Mouse (Mus musculus) stomach, embryonic 14.5 days (tissue): ENCODE results near the gene Mymx. TPM values are rescaled to one million over a fixed set of nuclear protein-coding genes. Genes with fewer than 3 reads are reported as not detected.

Source experiments
- ATAC-seq: fragments of 200-750 bp; cut with Nextera tagmentation; 2 replicates; pipeline ENCODE4 v1.8.0; 2017; ENCODE audit warnings: low read depth, moderate TSS enrichment; ENCODE audit not compliant: insufficient number of reproducible peaks, insufficient read depth, low FRiP score
- H3K27ac ChIP-seq: fragments of 300-500 bp; sonication (generic); 2 replicates; pipeline ENCODE4 v1.5.1; 2014; ENCODE audit warnings: mild to moderate bottlenecking, low read length, moderate library complexity, mixed read lengths
- H3K27me3 ChIP-seq: fragments of 300-500 bp; sonication (generic); 2 replicates; pipeline ENCODE4 v1.6.1; 2014; ENCODE audit warnings: low read length, control low read depth, mixed read lengths; ENCODE audit not compliant: control insufficient read depth, insufficient read depth
- H3K36me3 ChIP-seq: fragments of 300-500 bp; sonication (generic); 2 replicates; pipeline ENCODE4 v1.6.1; 2014; ENCODE audit warnings: mild to moderate bottlenecking, control low read depth, low read length, moderate library complexity, mixed read lengths; ENCODE audit not compliant: control insufficient read depth, insufficient read depth
- H3K4me1 ChIP-seq: fragments of 300-500 bp; sonication (generic); 2 replicates; pipeline ENCODE4 v1.6.1; 2014; ENCODE audit warnings: low read length, control low read depth, mixed read lengths; ENCODE audit not compliant: control insufficient read depth, insufficient read depth
- H3K4me2 ChIP-seq: fragments of 300-500 bp; sonication (generic); replicated peaks from 2 replicates; pipeline ENCODE4 v1.6.1; 2014; ENCODE audit warnings: low read depth, low read length, control low read depth
- H3K4me3 ChIP-seq: fragments of 300-500 bp; sonication (generic); 2 replicates; pipeline ENCODE4 v1.5.1; 2014; ENCODE audit warnings: low read depth, low read length, control low read depth
- H3K9ac ChIP-seq: fragments of 300-500 bp; sonication (generic); replicated peaks from 2 replicates; pipeline ENCODE4 v1.6.1; 2014; ENCODE audit warnings: low read depth, mild to moderate bottlenecking, control low read depth, low read length, moderate library complexity, mixed read lengths
- H3K9me3 ChIP-seq: fragments of 300-500 bp; sonication (generic); 2 replicates; pipeline ENCODE4 v1.6.1; 2016; ENCODE audit warnings: low read depth, low read length, control low read depth; ENCODE audit not compliant: control insufficient read depth
- WGBS: fragments of 180-500 bp; shearing (Covaris S2); extraction: QIAGEN DNeasy Blood & Tissue Kit; methylation state at CpG from one replicate; pipeline ENCODE4 v1.1.7; 2014; 5-methylcytosine and 5-hydroxymethylcytosine counted together
- polyA plus RNA-seq: library from polyadenylated mRNA; unstranded; fragments of >200 nt; fragmentation: Nextera tagmentation; extraction: Ambion mirVana; gene quantifications from 2 replicates; pipeline ENCODE4 v1.2.1, GENCODE M21; 2014

The Mymx gene
- polyA plus RNA-seq, 1 experiment from 2014 or later = 0.36 TPM

GRCm38 (mm10) chr17:45573780-45574123, 28.1 kb downstream of the Mymx start:
- peak; percentile 66 for ATAC-seq
- Histone ChIP-seq H3K9ac (peak overlapping the region; percentile 76), H3K4me2 (peak overlapping the region; percentile 80), H3K4me1 (peaks cover 36% of the 10 kb centered on the region; the same call in 1 of the 2 replicates), H3K4me3 (peak overlapping the region; percentile 100), H3K27ac (peak overlapping the region; percentile 98), H3K36me3 (peaks cover 32% of the 10 kb centered on the region), H3K27me3 (no peaks in the 10 kb centered on the region), H3K9me3 (no peaks in the 10 kb centered on the region)
- under 1% methylated on average over 16 of the region's 18 CpGs for WGBS

- peak within 1 kb of the TSS; percentile 98 for H3K27ac ChIP-seq
- peak within 1 kb of the TSS; percentile 100 for H3K4me3 ChIP-seq
- no peaks in the 10 kb centered on the region for H3K9me3 ChIP-seq
- H3K4me1 ChIP-seq = peaks cover 32% of the 10 kb centered on the region; the same call in 1 of the 2 replicates
- H3K4me2 ChIP-seq = peak within 1 kb of the TSS; percentile 80
- ATAC-seq = peak; percentile 81
- no peaks in the 10 kb centered on the region for H3K27me3 ChIP-seq
- WGBS = 0% methylated on average over 41 of the region's 41 CpGs
- peaks cover 37% of the 10 kb centered on the region for H3K36me3 ChIP-seq
- H3K9ac ChIP-seq = peak within 1 kb of the TSS; percentile 99
Observed at GRCm38 (mm10) chr17:45573087-45573779, 28.7 kb downstream of the Mymx start, which contains the start of gene Hsp90ab1. Gene Hsp90ab1 (minus strand): TSS chr17:45573271.

- Histone ChIP-seq H3K27me3 (no peaks in the 10 kb centered on the region), H3K4me2 (peak overlapping the region; percentile 80), H3K4me3 (peak overlapping the region; percentile 100), H3K9ac (peak overlapping the region; percentile 99), H3K4me1 (peaks cover 32% of the 10 kb centered on the region; the same call in 1 of the 2 replicates), H3K27ac (peak overlapping the region; percentile 98), H3K9me3 (no peaks in the 10 kb centered on the region), H3K36me3 (peaks cover 45% of the 10 kb centered on the region)
- peak; percentile 34; the same call in 1 of the 2 replicates for ATAC-seq
- WGBS = under 1% methylated on average over 55 of the region's 57 CpGs
Observed at GRCm38 (mm10) chr17:45572103-45573086, 29.5 kb downstream of the Mymx start.

- no peak overlapping the region for H3K9ac ChIP-seq
- peaks cover 60% of the 10 kb centered on the region for H3K36me3 ChIP-seq
- H3K4me2 ChIP-seq = no peak overlapping the region
- H3K4me3 ChIP-seq = no peak overlapping the region
- H3K4me1 ChIP-seq = peaks cover 34% of the 10 kb centered on the region; the same call in 1 of the 2 replicates
- WGBS = 77% methylated on average over 4 of the region's 4 CpGs
- H3K9me3 ChIP-seq = no peaks in the 10 kb centered on the region
- no peaks in the 10 kb centered on the region for H3K27me3 ChIP-seq
- ATAC-seq = no peak
- H3K27ac ChIP-seq = no peak overlapping the region
Observed at GRCm38 (mm10) chr17:45569999-45570398, 31.9 kb downstream of the Mymx start.

GRCm38 (mm10) chr17:45568990-45569389, 32.9 kb downstream of the Mymx start:
- Histone ChIP-seq H3K9ac (no peak overlapping the region; the same call in 1 of the 2 replicates), H3K4me1 (peaks cover 34% of the 10 kb centered on the region; the same call in 1 of the 2 replicates), H3K9me3 (no peaks in the 10 kb centered on the region), H3K27me3 (no peaks in the 10 kb centered on the region), H3K4me2 (no peak overlapping the region), H3K27ac (no peak overlapping the region), H3K36me3 (peaks cover 60% of the 10 kb centered on the region), H3K4me3 (no peak overlapping the region)
- 81% methylated on average over 12 of the region's 12 CpGs for WGBS
- ATAC-seq = no peak

- Histone ChIP-seq H3K27me3 (no peaks in the 10 kb centered on the region), H3K27ac (no peak overlapping the region), H3K9ac (no peak overlapping the region), H3K36me3 (peaks cover 60% of the 10 kb centered on the region), H3K4me1 (peaks cover 34% of the 10 kb centered on the region; the same call in 1 of the 2 replicates), H3K9me3 (no peaks in the 10 kb centered on the region), H3K4me2 (no peak overlapping the region), H3K4me3 (no peak overlapping the region)
- ATAC-seq = no peak
- WGBS = 25% methylated on average over 4 of the region's 4 CpGs
Observed at GRCm38 (mm10) chr17:45567162-45567601, 34.7 kb downstream of the Mymx start.

GRCm38 (mm10) chr17:45566360-45567161, 35.3 kb downstream of the Mymx start:
- no peak for ATAC-seq
- H3K27ac ChIP-seq = no peak overlapping the region
- no peaks in the 10 kb centered on the region for H3K27me3 ChIP-seq
- peaks cover 29% of the 10 kb centered on the region; the same call in 1 of the 2 replicates for H3K4me1 ChIP-seq
- no peak overlapping the region for H3K9ac ChIP-seq
- H3K4me3 ChIP-seq = no peak overlapping the region
- no peaks in the 10 kb centered on the region for H3K9me3 ChIP-seq
- H3K4me2 ChIP-seq = no peak overlapping the region
- 62% methylated on average over 18 of the region's 18 CpGs for WGBS
- H3K36me3 ChIP-seq = peaks cover 56% of the 10 kb centered on the region

GRCm38 (mm10) chr17:45566031-45566359, 35.9 kb downstream of the Mymx start:
- Histone ChIP-seq H3K36me3 (peaks cover 51% of the 10 kb centered on the region), H3K27ac (no peak overlapping the region), H3K27me3 (no peaks in the 10 kb centered on the region), H3K9ac (no peak overlapping the region), H3K4me2 (no peak overlapping the region), H3K9me3 (no peaks in the 10 kb centered on the region), H3K4me3 (no peak overlapping the region), H3K4me1 (peaks cover 23% of the 10 kb centered on the region; the same call in 1 of the 2 replicates)
- WGBS = 47% methylated on average over 1 of the region's 1 CpGs
- ATAC-seq = no peak
